Mouse (Mus musculus) MEL (cell line): ENCODE measurements at regions not wholly inside any gene's neighbourhood (a gene's known extent, or its start where the extent isn't known, plus 50 kb on each side); places are given as distances from the start of the nearest gene placed in this dataset.

ENCODE experiments used
- DNase-seq: peaks from one replicate; pipeline ENCODE4 v3.0.0; 2011; ENCODE audit warnings: low read depth, low spot score
- H3K27ac ChIP-seq: 2 replicates; pipeline ENCODE4 v1.5.1; 2012; ENCODE audit warnings: low read depth, mild to moderate bottlenecking, control low read depth, low read length, moderate library complexity; ENCODE audit not compliant: control insufficient read depth
- H3K27me3 ChIP-seq, 2 experiments: fragments of 150-350 bp in 1 of 2; sonication (generic) in 1 of 2; 2 replicates each; pipeline ENCODE4 v1.6.1; 2012; ENCODE audit warnings: low read length in 2 of 2, mild to moderate bottlenecking in 2 of 2, improper control_type of control experiment in 1 of 2, moderate library complexity in 1 of 2; ENCODE audit not compliant: insufficient read depth in 2 of 2, control insufficient read depth in 1 of 2
- H3K36me3 ChIP-seq, 2 experiments: 2 replicates each; pipeline ENCODE4 v1.6.1; 2012 to 2014; ENCODE audit warnings: low read length in 2 of 2, improper control_type of control experiment in 1 of 2, inconsistent platforms in 1 of 2, mild to moderate bottlenecking in 1 of 2; ENCODE audit not compliant: insufficient read depth in 2 of 2, control insufficient read depth in 1 of 2
- H3K4me1 ChIP-seq, 2 experiments: fragments of 150-350 bp in 1 of 2; sonication (generic) in 1 of 2; 2 replicates each; pipeline ENCODE4 v1.6.1; 2012; ENCODE audit warnings: low read length in 2 of 2, improper control_type of control experiment in 1 of 2, mild to moderate bottlenecking in 1 of 2; ENCODE audit not compliant: insufficient read depth in 2 of 2, control insufficient read depth in 1 of 2
- H3K4me3 ChIP-seq, 2 experiments: fragments of 150-350 bp in 1 of 2; sonication (generic) in 1 of 2; 2 replicates each; pipeline ENCODE4 v1.5.1; 2012; ENCODE audit warnings: low read depth in 2 of 2, low read length in 2 of 2, mild to moderate bottlenecking in 2 of 2, moderate library complexity in 2 of 2, control low read depth in 1 of 2, improper control_type of control experiment in 1 of 2; ENCODE audit not compliant: control insufficient read depth in 1 of 2, insufficient read depth in 1 of 2
- H3K79me2 ChIP-seq: 2 replicates; pipeline ENCODE4 v1.6.1; 2012; ENCODE audit warnings: mild to moderate bottlenecking, low read length, moderate library complexity; ENCODE audit not compliant: control insufficient read depth, poor library complexity, insufficient read depth
- H3K9ac ChIP-seq: 2 replicates; pipeline ENCODE4 v1.6.1; 2012; ENCODE audit warnings: low read depth, mild to moderate bottlenecking, control low read depth, low read length, moderate library complexity; ENCODE audit not compliant: control insufficient read depth, poor library complexity, severe bottlenecking
- H3K9me3 ChIP-seq: fragments of 150-350 bp; sonication (generic); replicated peaks from 2 replicates; pipeline ENCODE4 v1.6.1; 2012; ENCODE audit warnings: mild to moderate bottlenecking, low read length, improper control_type of control experiment, moderate library complexity; ENCODE audit not compliant: insufficient read depth
- BHLHE40 ChIP-seq: IDR thresholded peaks from 2 replicates; pipeline ENCODE4 v1.6.1; 2012; ENCODE audit warnings: low read depth, mild to moderate bottlenecking, inconsistent platforms, low read length, improper control_type of control experiment, borderline replicate concordance
- CHD2 ChIP-seq: IDR thresholded peaks from 2 replicates; pipeline ENCODE4 v1.6.1; 2011; ENCODE audit warnings: low read length, improper control_type of control experiment
- E2F4 ChIP-seq: IDR thresholded peaks from 2 replicates; pipeline ENCODE4 v1.6.1; 2011; ENCODE audit warnings: low read depth, low read length, improper control_type of control experiment, borderline replicate concordance
- ELF1 ChIP-seq: IDR thresholded peaks from 2 replicates; pipeline ENCODE4 v1.6.1; 2014; ENCODE audit warnings: low read depth, mild to moderate bottlenecking, inconsistent platforms, low read length, improper control_type of control experiment, moderate library complexity
- EP300 ChIP-seq, 2 experiments: IDR thresholded peaks; 2 replicates each; pipeline ENCODE4 v1.6.1; 2011; ENCODE audit warnings: improper control_type of control experiment in 2 of 2, low read length in 2 of 2, low read depth in 1 of 2, mild to moderate bottlenecking in 1 of 2
- ETS1 ChIP-seq: IDR thresholded peaks from 2 replicates; pipeline ENCODE4 v1.6.1; 2012; ENCODE audit warnings: low read depth, mild to moderate bottlenecking, inconsistent platforms, low read length, improper control_type of control experiment, moderate library complexity
- GABPA ChIP-seq: IDR thresholded peaks from 2 replicates; pipeline ENCODE4 v1.6.1; 2012; ENCODE audit warnings: low read depth, mild to moderate bottlenecking, inconsistent platforms, low read length, improper control_type of control experiment, moderate library complexity
- HCFC1 ChIP-seq: IDR thresholded peaks from 2 replicates; pipeline ENCODE4 v1.6.1; 2012; ENCODE audit warnings: low read depth, mild to moderate bottlenecking, inconsistent platforms, low read length, improper control_type of control experiment, moderate library complexity
- JUND ChIP-seq: IDR thresholded peaks from 2 replicates; pipeline ENCODE4 v1.6.1; 2011; ENCODE audit warnings: low read depth, mild to moderate bottlenecking, improper control_type of control experiment, low read length
- KAT2A ChIP-seq: conservative IDR thresholded peaks from 2 replicates; pipeline ENCODE4 v1.6.1; 2012; ENCODE audit warnings: low read depth, low read length, improper control_type of control experiment, inconsistent platforms
- MAFK ChIP-seq: IDR thresholded peaks from 2 replicates; pipeline ENCODE4 v1.6.1; 2011; ENCODE audit warnings: low read depth, mild to moderate bottlenecking, low read length, improper control_type of control experiment, borderline replicate concordance
- MAX ChIP-seq: IDR thresholded peaks from 2 replicates; pipeline ENCODE4 v1.6.1; 2011; ENCODE audit warnings: low read length, improper control_type of control experiment
- MAZ ChIP-seq: IDR thresholded peaks from 2 replicates; pipeline ENCODE4 v1.6.1; 2012; ENCODE audit warnings: low read depth, mild to moderate bottlenecking, inconsistent platforms, low read length, improper control_type of control experiment
- MYC ChIP-seq: IDR thresholded peaks from 2 replicates; pipeline ENCODE4 v1.6.1; 2011; ENCODE audit warnings: low read depth, mild to moderate bottlenecking, low read length, improper control_type of control experiment, moderate library complexity
- NELFE ChIP-seq: IDR thresholded peaks from 2 replicates; pipeline ENCODE4 v1.6.1; 2011; ENCODE audit warnings: low read depth, low read length, improper control_type of control experiment
- NRF1 ChIP-seq: IDR thresholded peaks from 2 replicates; pipeline ENCODE4 v1.6.1; 2014; ENCODE audit warnings: low read depth, mild to moderate bottlenecking, inconsistent platforms, low read length, improper control_type of control experiment, moderate library complexity; ENCODE audit not compliant: poor library complexity, insufficient read depth, severe bottlenecking
- RAD21 ChIP-seq: IDR thresholded peaks from 2 replicates; pipeline ENCODE4 v1.6.1; 2011; ENCODE audit warnings: mild to moderate bottlenecking, low read depth, low read length, improper control_type of control experiment
- RCOR1 ChIP-seq: IDR thresholded peaks from 2 replicates; pipeline ENCODE4 v1.6.1; 2012; ENCODE audit warnings: low read depth, mild to moderate bottlenecking, inconsistent platforms, low read length, improper control_type of control experiment
- SMC3 ChIP-seq: IDR thresholded peaks from 2 replicates; pipeline ENCODE4 v1.6.1; 2011; ENCODE audit warnings: low read depth, low read length, improper control_type of control experiment
- TAL1 ChIP-seq: IDR thresholded peaks from 2 replicates; pipeline ENCODE4 v1.6.1; 2012; ENCODE audit warnings: mild to moderate bottlenecking, inconsistent platforms, low read length, moderate library complexity, mixed read lengths
- UBTF ChIP-seq: IDR thresholded peaks from 2 replicates; pipeline ENCODE4 v1.6.1; 2012; ENCODE audit warnings: low read depth, mild to moderate bottlenecking, inconsistent platforms, low read length, improper control_type of control experiment, moderate library complexity, borderline replicate concordance; ENCODE audit not compliant: insufficient read depth
- USF1 ChIP-seq: IDR thresholded peaks from 2 replicates; pipeline ENCODE4 v1.6.1; 2014; ENCODE audit warnings: low read depth, mild to moderate bottlenecking, inconsistent platforms, low read length, improper control_type of control experiment, moderate library complexity
- USF2 ChIP-seq, 2 experiments: IDR thresholded peaks; 2 replicates each; pipeline ENCODE4 v1.6.1; 2011 to 2012; ENCODE audit warnings: improper control_type of control experiment in 2 of 2, low read length in 2 of 2, borderline replicate concordance in 1 of 2, inconsistent platforms in 1 of 2, low read depth in 1 of 2, mild to moderate bottlenecking in 1 of 2; ENCODE audit not compliant: insufficient read depth in 1 of 2
- ZNF384 ChIP-seq: IDR thresholded peaks from 2 replicates; pipeline ENCODE4 v1.6.1; 2012; ENCODE audit warnings: low read depth, mild to moderate bottlenecking, inconsistent platforms, low read length, improper control_type of control experiment

- Histone ChIP-seq H3K9ac (no peak overlapping the region), H3K79me2 (no peaks in the 10 kb centered on the region), H3K4me1 (no peaks in the 10 kb centered on the region), H3K27ac (no peak overlapping the region), H3K27me3 (no peaks in the 10 kb centered on the region), H3K4me3 (no peak overlapping the region), H3K9me3 (no peaks in the 10 kb centered on the region), H3K36me3 (no peaks in the 10 kb centered on the region)
- TF ChIP-seq CHD2 (no peak), RAD21 (no peak), ZNF384 (no peak), EP300 (IDR thresholded peaks at IDR 0.05; ENCODE audit: low read depth in 1 of 2, low read length in 2 of 2) (no peak), NRF1 (no peak), TAL1 (no peak), RCOR1 (no peak), MAZ (no peak), MYC (no peak), UBTF (no peak), USF2 (IDR thresholded peaks at IDR 0.05; ENCODE audit: borderline replicate concordance in 1 of 2, insufficient read depth in 1 of 2, low read depth in 1 of 2, low read length in 2 of 2) (no peak), ELF1 (no peak), ETS1 (no peak), E2F4 (no peak), MAFK (no peak), KAT2A (no peak), GABPA (no peak), HCFC1 (no peak), SMC3 (no peak)
- DNase-seq: no peak
Measured at GRCm38 (mm10) chr13:37120219-37120618, 70.2 kb upstream of the F13a1 start.

GRCm38 (mm10) chr13:37114324-37114723 is 64.3 kb upstream of the F13a1 start:
- H3K79me2 ChIP-seq: no peaks in the 10 kb centered on the region
- DNase-seq: no peak
- H3K4me3 ChIP-seq: no peak overlapping the region
- H3K27ac ChIP-seq: no peak overlapping the region
- no peaks in the 10 kb centered on the region for H3K9me3 ChIP-seq
- no peaks in the 10 kb centered on the region for H3K36me3 ChIP-seq
- H3K4me1 ChIP-seq: no peaks in the 10 kb centered on the region
- no peak overlapping the region for H3K9ac ChIP-seq
- TF ChIP-seq E2F4: no peak
- no peak for TF ChIP-seq USF2 (IDR thresholded peaks at IDR 0.05; ENCODE audit: borderline replicate concordance in 1 of 2, insufficient read depth in 1 of 2, low read depth in 1 of 2, low read length in 2 of 2)
- TF ChIP-seq MAZ: no peak
- TF ChIP-seq NELFE: no peak
- TF ChIP-seq JUND: no peak
- no peak for TF ChIP-seq MAX
- TF ChIP-seq SMC3: no peak
- no peak for TF ChIP-seq NRF1
- no peak for TF ChIP-seq USF1
- no peak for TF ChIP-seq BHLHE40
- TF ChIP-seq EP300 (IDR thresholded peaks at IDR 0.05; ENCODE audit: low read depth in 1 of 2, low read length in 2 of 2): no peak
- no peaks in the 10 kb centered on the region for H3K27me3 ChIP-seq
